9 mouse cellular contexts compared by ENCODE assay signal in genomic region chr19:30174074-30174670, GRCm38 (mm10). TPM values are rescaled to one million over a fixed set of nuclear protein-coding genes. Genes with fewer than 3 reads are reported as not detected.
DNase-seq lines count a peak whose midpoint lies in the region; ATAC-seq and TF ChIP-seq lines count a peak whose summit lies in the region.
"Had no signal": no experiment of that assay in that cellular context is flagged by ENCODE, and none has a peak within 500 bp of the region (broad histone marks: within the 10 kb centered on the region; RNA-seq: fewer than 3 reads in every experiment).

No protein-coding gene starts in this region.

- DNase-seq in cerebellum, adult 2 months, result no peak
- DNase-seq in cerebellum, postnatal 14 days, result no peak
- peak; percentile 76 for DNase-seq in R1 (ENCODE audit: low read depth, low spot score)
- DNase-seq in hindbrain, embryonic 14.5 days (ENCODE audit: low spot score), result no peak
- peak; percentile 48 for DNase-seq in midbrain, embryonic 10.5 days (ENCODE audit: low spot score)
- DNase-seq in right cerebral cortex, postnatal 4 days, result no peak
- no peak for DNase-seq in testis, postnatal 10 days (ENCODE audit: low spot score)
- DNase-seq in frontal cortex, postnatal 10 days (ENCODE audit: low spot score in 2 of 2), result no peak
- DNase-seq: left cerebral cortex, postnatal 4 days had no signal

- peaks cover 5% of the 10 kb centered on the region; the same call in 1 of the 2 replicates for H3K27me3 ChIP-seq in cerebellum, adult 2 months (ENCODE audit: control insufficient read depth, insufficient read depth, low read length)
- 0 out of 2 replicates have a peak, but pooled peaks cover 6% of the 10 kb centered on the region for H3K27me3 ChIP-seq in hindbrain, embryonic 14.5 days (ENCODE audit: control insufficient read depth, insufficient read depth, low read length)
- H3K27me3 ChIP-seq in midbrain, embryonic 10.5 days (ENCODE audit: low read depth, poor library complexity, severe bottlenecking), result peaks cover 68% of the 10 kb centered on the region

- no peaks in the 10 kb centered on the region for H3K36me3 ChIP-seq in hindbrain, embryonic 14.5 days (replicated peaks; ENCODE audit: control insufficient read depth, insufficient read depth)
- 0 out of 2 replicates have a peak, but pooled peaks cover 5% of the 10 kb centered on the region for H3K36me3 ChIP-seq in midbrain, embryonic 10.5 days

- H3K27ac ChIP-seq in cerebellum, adult 2 months (ENCODE audit: insufficient read depth, low read length), result no peak overlapping the region
- H3K27ac ChIP-seq in hindbrain, embryonic 14.5 days, result no peak overlapping the region
- H3K27ac ChIP-seq in midbrain, embryonic 10.5 days (replicated peaks), result peak overlapping the region; percentile 92; the same call in 1 of the 2 replicates

- TF ChIP-seq POLR2A in cerebellum, adult 2 months (IDR thresholded peaks at IDR 0.05; ENCODE audit: borderline replicate concordance, insufficient read depth, low read length), result no peak

- no peak for TF ChIP-seq CTCF in cerebellum, adult 2 months (IDR thresholded peaks at IDR 0.05; ENCODE audit: borderline replicate concordance, insufficient read depth, low read depth, low read length)

- no peaks in the 10 kb centered on the region; the same call in 1 of the 2 replicates for H3K4me1 ChIP-seq in cerebellum, adult 2 months (ENCODE audit: control insufficient read depth, insufficient read depth, low read length)
- H3K4me1 ChIP-seq in hindbrain, embryonic 14.5 days (replicated peaks; ENCODE audit: control insufficient read depth, insufficient read depth, low read length), result no peaks in the 10 kb centered on the region
- peaks cover 28% of the 10 kb centered on the region for H3K4me1 ChIP-seq in midbrain, embryonic 10.5 days

- H3K4me2 ChIP-seq in hindbrain, embryonic 14.5 days (replicated peaks), result peak overlapping the region; percentile 99

- H3K9me3 ChIP-seq in hindbrain, embryonic 14.5 days (ENCODE audit: control insufficient read depth, low read length), result 0 out of 2 replicates have a peak, but pooled peaks cover 4% of the 10 kb centered on the region
- H3K9me3 ChIP-seq in midbrain, embryonic 10.5 days (replicated peaks), result no peaks in the 10 kb centered on the region

- H3K9ac ChIP-seq in hindbrain, embryonic 14.5 days, result peak overlapping the region; percentile 69

- no peak for ATAC-seq in hindbrain, embryonic 14.5 days (ENCODE audit: low FRiP score)

- WGBS in cerebellum, adult 2 months, result 10% methylated on average over 15 of the region's 15 CpGs
- WGBS in hindbrain, embryonic 14.5 days, result 2% methylated on average over 15 of the region's 15 CpGs
- WGBS in midbrain, embryonic 10.5 days, result 2% methylated on average over 15 of the region's 15 CpGs

- H3K4me3 ChIP-seq in cerebellum, adult 2 months (replicated peaks; ENCODE audit: insufficient read depth, low read depth, low read length), result peak overlapping the region; percentile 34
- peak overlapping the region; percentile 68 for H3K4me3 ChIP-seq in hindbrain, embryonic 14.5 days (replicated peaks; ENCODE audit: low read length)
- peak overlapping the region; percentile 82 for H3K4me3 ChIP-seq in midbrain, embryonic 10.5 days

RNA-seq across cellular contexts. Expression of gene Gldc, which starts 1.1 kb away (rescaled TPM):
- 14.9 and 17.7 TPM in 2 replicates for polyA plus RNA-seq in cerebellum, adult 2 months (2012; rRNA removed)
- 7.2 and 8.5 TPM in 2 replicates for polyA plus RNA-seq in hindbrain, embryonic 14.5 days (2014; fragmentation: Nextera tagmentation; extraction: Ambion mirVana)
- 24.7 and 26.0 TPM in 2 replicates for polyA plus RNA-seq in midbrain, embryonic 10.5 days (2016; fragmentation: Nextera tagmentation; extraction: Ambion mirVana)

RNA-seq across cellular contexts. Expression of gene Mbl2, which starts 58.6 kb away (rescaled TPM):
- polyA plus RNA-seq in cerebellum, adult 2 months (2012; rRNA removed), result 0.13 and 0.16 TPM in 2 replicates
- polyA plus RNA-seq in hindbrain, embryonic 14.5 days (2014; fragmentation: Nextera tagmentation; extraction: Ambion mirVana), result not detected in 2 replicates
- polyA plus RNA-seq in midbrain, embryonic 10.5 days (2016; fragmentation: Nextera tagmentation; extraction: Ambion mirVana), result not detected in 2 replicates

Comparison
In these comparisons a context has a peak if more than half of its experiments do, and no peak if none do; other contexts are left out.
1. DNase-seq: peak in R1 (single experiment) and midbrain, embryonic 10.5 days (single experiment); none in cerebellum, adult 2 months (0 of 2), cerebellum, postnatal 14 days (0 of 2), hindbrain, embryonic 14.5 days (single experiment), right cerebral cortex, postnatal 4 days (single experiment), testis, postnatal 10 days (single experiment) and frontal cortex, postnatal 10 days (0 of 2).
2. Peak in every context shown above with its lines, with median percentiles within 50 percentile points of each other: H3K4me3 ChIP-seq.